Mouse (Mus musculus): ENCODE measurements around the gene Slc6a15. TPM values are rescaled to one million over a fixed set of nuclear protein-coding genes. Genes with fewer than 3 reads are reported as not detected.

Slc6a15 gene
- polyA plus RNA-seq, 1 experiment: 0.54 TPM

Other genes starting within 250 kb of the Slc6a15 start
- not detected for gene Lrriq1, start 131.5 kb upstream of the Slc6a15 start, polyA plus RNA-seq (2012; fragmentation: generic; extraction: Trizol)